Mouse (Mus musculus) forebrain, embryonic 10.5 days (tissue): ENCODE data around the gene Rcor2. TPM values are rescaled to one million over a fixed set of nuclear protein-coding genes. Genes with fewer than 3 reads are reported as not detected.

ENCODE experiments used
- DNase-seq: peaks from one replicate; pipeline ENCODE4 v3.0.0-alpha.2; 2017; ENCODE audit warnings: low spot score; ENCODE audit errors: extremely low spot score
- H3K27ac ChIP-seq: fragments of 300-500 bp; sonication (generic); 2 replicates; pipeline ENCODE4 v1.5.1; 2016; ENCODE audit warnings: mild to moderate bottlenecking
- H3K27me3 ChIP-seq: fragments of 300-500 bp; sonication (generic); 2 replicates; pipeline ENCODE4 v1.6.1; 2016; ENCODE audit warnings: mild to moderate bottlenecking; ENCODE audit not compliant: poor library complexity, severe bottlenecking
- H3K36me3 ChIP-seq: fragments of 300-500 bp; sonication (generic); replicated peaks from 2 replicates; pipeline ENCODE4 v1.6.1; 2016; ENCODE audit warnings: mild to moderate bottlenecking, moderate library complexity
- H3K4me1 ChIP-seq: fragments of 300-500 bp; sonication (generic); 2 replicates; pipeline ENCODE4 v1.6.1; 2016
- H3K4me3 ChIP-seq: fragments of 300-500 bp; sonication (generic); 2 replicates; pipeline ENCODE4 v1.5.1; 2016; ENCODE audit warnings: mild to moderate bottlenecking, moderate library complexity
- H3K9me3 ChIP-seq: fragments of 300-500 bp; sonication (generic); 2 replicates; pipeline ENCODE4 v1.6.1; 2016; ENCODE audit warnings: mild to moderate bottlenecking, moderate library complexity
- WGBS: fragments of 180-500 bp; shearing (Covaris S2); methylation state at CpG from one replicate; pipeline ENCODE4 v1.1.7; 2016; 5-methylcytosine and 5-hydroxymethylcytosine counted together
- polyA plus RNA-seq: library from polyadenylated mRNA; unstranded; fragments of >200 nt; fragmentation: Nextera tagmentation; extraction: Ambion mirVana; gene quantifications from 2 replicates; pipeline ENCODE4 v1.2.1, GENCODE M21; 2016

The Rcor2 gene
- polyA plus RNA-seq, 1 experiment from 2014 or later: 64.0 TPM

DNA sequence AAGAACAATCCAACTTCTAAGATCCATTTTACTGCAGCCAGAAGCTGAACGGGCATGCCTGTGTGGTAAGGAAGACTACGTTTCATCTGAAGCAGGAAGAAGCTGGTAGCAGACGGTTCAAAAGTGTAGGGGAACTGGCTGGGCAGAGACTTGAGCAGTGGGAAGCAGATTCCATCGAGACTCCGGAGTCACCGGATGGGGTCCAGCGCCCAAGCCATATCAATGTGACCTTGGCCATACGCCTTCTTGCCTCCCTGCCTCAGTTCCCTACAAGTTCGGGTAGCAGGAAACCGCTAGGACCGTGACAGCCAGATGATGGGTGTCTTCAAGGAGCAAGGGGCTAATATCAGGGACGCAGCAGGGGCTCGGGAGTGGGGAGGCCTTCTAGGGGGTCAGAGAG is 26.8 kb upstream of the Rcor2 start:
- Histone ChIP-seq H3K27ac (peak overlapping the region; percentile 95), H3K4me3 (peak overlapping the region; percentile 83), H3K9me3 (no peaks in the 10 kb centered on the region), H3K27me3 (peaks cover 14% of the 10 kb centered on the region), H3K4me1 (peaks cover 41% of the 10 kb centered on the region), H3K36me3 (peaks cover 38% of the 10 kb centered on the region)
- WGBS: 7% methylated on average over 13 of the region's 13 CpGs
- peak; percentile 32 for DNase-seq

DNA sequence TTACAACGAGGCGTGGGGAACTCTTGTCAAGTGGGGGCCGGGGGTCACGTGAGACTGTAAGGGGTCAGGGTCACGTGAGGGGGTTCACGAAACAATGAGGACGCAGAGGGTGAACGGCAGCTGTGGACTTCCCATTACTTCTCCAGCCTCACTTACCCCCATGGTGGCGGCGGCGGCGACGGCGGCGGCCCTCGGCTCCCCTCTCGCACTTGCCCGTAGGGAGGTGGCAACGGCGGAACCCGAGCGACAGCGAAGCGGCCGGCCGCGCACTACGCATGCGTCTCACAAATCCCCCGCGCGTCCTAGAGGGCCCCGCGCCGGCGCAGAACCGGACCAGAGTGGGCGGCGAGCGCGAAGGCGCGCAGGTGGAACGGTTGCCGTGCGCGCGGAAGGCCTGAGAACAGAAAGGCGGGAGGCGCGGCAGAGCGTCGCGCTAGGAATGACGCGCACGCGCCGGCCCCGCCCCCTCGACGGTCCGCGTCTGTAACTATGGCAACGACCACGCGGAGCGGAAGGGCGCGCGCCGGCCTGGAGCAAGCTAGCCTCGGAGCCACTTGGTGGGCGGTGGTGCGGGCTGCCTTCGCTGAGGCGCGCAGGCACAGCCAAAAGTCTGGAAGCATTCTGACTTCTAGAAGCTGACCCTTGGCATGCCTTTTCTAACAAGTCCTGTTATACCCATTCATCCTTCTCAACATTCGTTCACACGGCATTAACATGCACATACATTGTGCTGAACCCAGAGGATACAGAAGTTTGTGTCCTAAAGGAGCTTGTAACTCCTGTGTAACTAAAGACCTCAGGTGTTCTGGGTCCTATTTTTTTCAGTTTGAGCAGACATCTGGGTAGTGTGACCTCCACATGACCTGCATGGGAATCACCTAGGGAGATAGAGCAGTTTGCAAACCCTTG is 26.1 kb upstream of the Rcor2 start, which contains the start of gene Naa40:
Naa40 (minus strand) TSS at position 402 of the 909 bp plus-strand sequence.
- Histone ChIP-seq H3K36me3 (peaks cover 32% of the 10 kb centered on the region), H3K27me3 (peaks cover 14% of the 10 kb centered on the region), H3K9me3 (no peaks in the 10 kb centered on the region), H3K4me1 (peaks cover 41% of the 10 kb centered on the region), H3K4me3 (peak within 1 kb of the TSS; percentile 83), H3K27ac (peak within 1 kb of the TSS; percentile 95)
- under 1% methylated on average over 80 of the region's 80 CpGs for WGBS
- DNase-seq: peak; percentile 90

DNA sequence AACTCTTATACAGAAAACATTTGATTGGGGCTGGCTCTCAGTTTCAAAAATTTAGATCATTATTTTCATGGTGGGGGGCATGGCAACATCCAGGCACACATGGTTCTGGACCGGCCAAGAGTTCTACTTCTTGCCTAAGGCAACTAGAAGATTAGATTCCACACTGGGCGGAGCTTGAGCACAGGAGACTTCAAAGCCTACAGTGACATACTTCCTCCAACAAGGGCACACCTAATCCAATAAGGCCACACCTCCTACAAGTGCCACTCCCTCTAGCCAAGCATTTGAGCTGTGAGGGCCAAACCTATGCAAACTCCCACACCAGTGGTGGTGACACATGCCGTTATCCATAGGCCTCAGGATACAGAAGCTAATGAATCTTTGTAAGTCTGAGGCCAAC is 21.1 kb upstream of the Rcor2 start:
- Histone ChIP-seq H3K9me3 (no peaks in the 10 kb centered on the region), H3K36me3 (no peaks in the 10 kb centered on the region), H3K4me3 (no peak overlapping the region), H3K27ac (no peak overlapping the region), H3K4me1 (peaks cover 9% of the 10 kb centered on the region), H3K27me3 (peaks cover 14% of the 10 kb centered on the region)
- no peak for DNase-seq
- 86% methylated on average over 3 of the region's 3 CpGs for WGBS

DNA sequence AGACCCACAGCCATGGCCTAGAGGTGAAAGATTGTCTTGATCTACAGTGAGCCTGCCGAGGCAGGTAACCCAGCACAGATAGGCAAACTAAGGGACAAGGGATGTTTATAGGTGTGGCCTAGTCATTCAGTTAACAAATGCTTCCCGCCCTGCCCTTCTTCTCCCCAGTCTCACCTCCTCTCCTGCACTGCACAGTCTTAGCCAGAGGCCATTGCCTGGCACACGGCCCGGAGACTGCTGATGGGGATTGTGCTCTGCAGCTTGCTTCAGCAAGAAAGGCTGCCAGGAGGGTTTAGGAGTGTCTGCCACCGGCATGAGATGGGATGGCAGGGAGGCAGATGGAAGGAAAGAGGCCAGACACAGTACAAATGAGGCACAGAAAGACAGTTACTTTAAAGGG is 9.2 kb upstream of the Rcor2 start:
- DNase-seq: no peak
- Histone ChIP-seq H3K4me3 (no peak overlapping the region), H3K9me3 (peaks cover 7% of the 10 kb centered on the region; the same call in 1 of the 2 replicates), H3K27ac (no peak overlapping the region), H3K4me1 (no peaks in the 10 kb centered on the region), H3K36me3 (no peaks in the 10 kb centered on the region), H3K27me3 (no peaks in the 10 kb centered on the region)
- 88% methylated on average over 5 of the region's 5 CpGs for WGBS

DNA sequence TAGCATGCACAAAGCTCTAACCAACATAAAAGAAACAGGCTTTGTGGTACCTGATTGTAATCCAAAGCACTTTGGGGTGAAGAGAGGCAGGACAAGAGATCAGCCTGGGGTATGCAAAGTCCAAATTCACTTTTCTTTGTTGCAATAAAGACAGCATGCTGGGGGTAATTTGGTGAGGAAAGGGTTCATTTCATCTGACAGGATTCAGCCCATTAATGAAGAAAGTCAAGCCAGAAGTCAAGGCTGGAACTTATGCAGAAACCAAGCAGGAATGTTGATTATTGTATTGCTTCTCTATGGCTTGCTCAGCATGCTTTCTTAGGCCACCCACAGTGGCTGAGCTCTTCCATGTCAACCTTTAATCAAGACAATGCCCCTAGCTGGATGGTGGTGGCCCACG is 5.6 kb upstream of the Rcor2 start:
- Histone ChIP-seq H3K4me1 (peaks cover 27% of the 10 kb centered on the region), H3K9me3 (peaks cover 7% of the 10 kb centered on the region; the same call in 1 of the 2 replicates), H3K36me3 (no peaks in the 10 kb centered on the region), H3K27me3 (no peaks in the 10 kb centered on the region), H3K4me3 (no peak overlapping the region), H3K27ac (no peak overlapping the region)
- WGBS: 94% methylated on average over 1 of the region's 1 CpGs
- DNase-seq: no peak

DNA sequence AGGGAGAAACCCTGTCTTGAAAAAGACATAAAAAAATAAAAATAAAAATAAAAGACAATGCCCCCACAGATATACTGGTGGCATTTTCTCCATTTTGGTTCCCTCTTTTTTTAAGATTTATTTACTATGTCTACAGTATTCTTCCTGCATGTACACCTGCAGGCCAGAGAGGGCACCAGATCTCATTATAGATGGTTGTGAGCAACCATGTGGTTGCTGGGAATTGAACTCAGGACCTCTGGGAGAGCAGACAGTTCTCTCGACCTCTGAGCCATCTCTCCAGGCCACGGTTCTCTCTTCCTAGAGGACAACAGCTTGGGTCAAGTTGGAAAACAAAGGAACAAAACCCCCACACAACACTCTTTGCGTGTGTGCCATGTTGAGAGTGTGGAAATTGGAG is 5.2 kb upstream of the Rcor2 start:
- H3K4me3 ChIP-seq: no peak overlapping the region
- no peak overlapping the region for H3K27ac ChIP-seq
- peaks cover 7% of the 10 kb centered on the region; the same call in 1 of the 2 replicates for H3K9me3 ChIP-seq
- H3K36me3 ChIP-seq: no peaks in the 10 kb centered on the region
- DNase-seq: no peak
- peaks cover 32% of the 10 kb centered on the region for H3K4me1 ChIP-seq
- 96% methylated on average over 3 of the region's 3 CpGs for WGBS
- no peaks in the 10 kb centered on the region for H3K27me3 ChIP-seq

DNA sequence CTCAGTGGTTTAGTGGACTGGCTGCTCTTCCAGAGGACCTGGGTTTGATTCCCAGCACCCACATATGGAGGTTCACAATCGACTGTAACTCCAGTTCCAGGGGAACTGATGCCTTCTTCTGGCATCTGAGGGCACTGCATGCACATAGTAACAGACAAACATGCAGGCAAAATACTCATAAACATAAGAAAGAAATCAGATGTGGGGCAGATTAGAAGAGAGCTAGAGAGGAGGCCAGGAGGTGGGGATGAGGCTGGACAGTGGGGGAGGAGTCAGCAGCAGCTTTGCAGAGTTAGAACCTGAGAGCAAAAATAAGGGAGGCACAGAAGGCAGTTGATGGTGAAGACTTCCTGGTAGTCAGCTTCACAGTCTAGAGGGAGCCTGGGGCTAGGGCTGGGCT is 4.5 kb upstream of the Rcor2 start:
- Histone ChIP-seq H3K36me3 (no peaks in the 10 kb centered on the region), H3K4me1 (peaks cover 38% of the 10 kb centered on the region), H3K27ac (no peak overlapping the region), H3K9me3 (peaks cover 7% of the 10 kb centered on the region; the same call in 1 of the 2 replicates), H3K4me3 (no peak overlapping the region), H3K27me3 (no peaks in the 10 kb centered on the region)
- DNase-seq: no peak
- 78% methylated on average over 1 of the region's 1 CpGs for WGBS

DNA sequence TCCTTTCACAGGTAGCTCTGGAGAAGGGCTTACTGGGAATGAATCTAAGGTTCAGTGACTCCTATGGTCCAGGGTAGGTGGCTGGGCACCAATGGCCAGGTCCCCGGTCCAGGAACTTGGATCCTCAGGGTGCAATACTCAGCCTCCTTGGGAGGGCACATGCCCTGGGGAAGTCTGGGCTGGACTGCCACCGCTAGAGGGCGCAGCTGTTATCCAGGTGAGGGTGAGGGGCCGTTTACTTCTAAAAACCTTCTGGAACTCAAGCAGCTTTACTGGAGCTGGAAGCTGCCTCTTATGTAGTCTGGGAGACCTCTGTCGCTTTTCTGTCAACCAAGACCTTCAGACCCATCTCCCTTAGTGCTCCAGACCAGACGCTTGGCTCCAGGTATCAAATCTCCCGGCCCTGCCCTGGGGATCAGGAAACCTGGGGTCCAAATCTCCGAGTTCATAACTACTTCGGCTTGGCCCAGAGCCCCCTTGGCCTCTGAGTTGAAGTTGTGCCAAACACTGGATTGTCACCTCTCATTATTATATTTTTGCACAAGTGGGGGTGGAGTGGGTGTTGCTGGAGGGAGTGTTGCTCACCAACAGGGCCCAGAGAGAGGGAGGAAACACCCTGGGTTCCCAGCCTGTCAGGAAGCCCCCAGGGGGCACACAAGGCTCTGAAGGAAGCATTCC is 2.9 kb upstream of the Rcor2 start:
- Histone ChIP-seq H3K9me3 (peaks cover 7% of the 10 kb centered on the region; the same call in 1 of the 2 replicates), H3K36me3 (no peaks in the 10 kb centered on the region), H3K4me3 (peak overlapping the region; percentile 97; the same call in 1 of the 2 replicates), H3K27me3 (no peaks in the 10 kb centered on the region), H3K4me1 (peaks cover 49% of the 10 kb centered on the region), H3K27ac (peak overlapping the region; percentile 100)
- DNase-seq: peak; percentile 81
- 18% methylated on average over 9 of the region's 9 CpGs for WGBS

DNA sequence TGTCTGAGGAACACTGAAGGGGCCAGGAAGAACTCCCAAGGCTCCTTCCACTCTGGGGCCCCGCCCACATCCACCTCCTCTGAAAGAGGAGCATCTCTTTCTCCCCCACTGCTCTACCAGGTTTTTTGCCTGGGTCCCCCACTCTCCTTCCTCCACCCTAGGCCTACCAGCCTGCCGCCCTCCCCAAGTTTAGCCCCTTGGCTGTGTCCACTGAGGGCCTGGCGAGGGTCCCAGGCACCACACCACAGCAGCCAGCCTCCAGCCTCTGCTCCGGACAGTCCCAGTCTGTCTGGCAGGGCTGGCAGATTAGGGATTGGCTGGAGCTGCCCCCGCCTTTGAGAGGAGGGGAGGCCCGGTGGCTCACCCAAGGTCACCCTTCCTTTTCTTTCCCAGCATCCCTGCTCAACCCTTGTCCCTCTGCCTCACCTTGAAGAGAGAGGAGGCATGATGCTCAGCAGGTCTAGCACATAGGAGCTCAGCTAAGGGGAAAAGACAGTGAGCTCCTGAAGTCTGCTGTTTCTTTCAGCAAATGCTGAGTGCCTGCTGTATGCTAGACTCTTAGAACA is 2.3 kb upstream of the Rcor2 start:
- DNase-seq: peak; percentile 57
- WGBS: 9% methylated on average over 6 of the region's 6 CpGs
- H3K27me3 ChIP-seq: no peaks in the 10 kb centered on the region
- peaks cover 7% of the 10 kb centered on the region; the same call in 1 of the 2 replicates for H3K9me3 ChIP-seq
- peaks cover 4% of the 10 kb centered on the region for H3K36me3 ChIP-seq
- H3K4me1 ChIP-seq: peaks cover 55% of the 10 kb centered on the region
- H3K27ac ChIP-seq: peak overlapping the region; percentile 100
- H3K4me3 ChIP-seq: peak overlapping the region; percentile 97

DNA sequence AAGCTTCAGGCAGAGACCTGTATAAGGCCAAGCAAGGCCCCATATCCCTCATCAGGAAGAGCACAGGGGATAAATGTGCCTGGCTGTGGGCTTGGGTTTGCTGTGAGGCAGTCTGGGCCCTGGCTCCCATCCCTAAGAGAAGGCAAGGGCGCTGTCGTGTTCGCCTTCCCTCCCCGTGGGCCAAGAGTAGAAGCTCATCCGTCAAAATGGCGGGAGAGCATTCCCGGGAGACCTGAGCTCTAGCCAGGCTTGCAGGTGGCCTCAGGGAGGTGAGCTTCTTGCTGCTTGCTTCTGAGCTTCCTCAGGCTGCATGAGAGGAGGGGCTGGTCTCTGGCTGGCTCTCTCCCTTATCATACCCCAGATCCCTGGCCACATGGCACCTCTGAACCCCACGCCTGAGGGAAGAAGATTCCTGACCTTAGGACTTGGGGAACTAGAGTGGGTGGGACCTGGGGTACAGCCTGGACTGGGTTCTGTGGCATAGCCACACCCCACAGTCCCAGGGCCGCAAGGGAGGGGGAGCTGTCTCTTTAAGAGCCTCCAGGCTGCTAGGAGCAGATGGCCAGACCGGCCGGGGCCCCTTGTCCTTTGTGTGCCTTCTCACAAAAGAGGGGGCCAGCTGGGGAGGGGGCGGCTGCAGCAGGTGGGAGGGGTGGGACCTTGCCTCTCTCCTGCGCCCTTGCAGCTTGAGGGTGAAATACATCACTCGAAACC is 1.5 kb upstream of the Rcor2 start:
- peak; percentile 83 for DNase-seq
- Histone ChIP-seq H3K9me3 (peaks cover 7% of the 10 kb centered on the region; the same call in 1 of the 2 replicates), H3K4me1 (peaks cover 63% of the 10 kb centered on the region), H3K36me3 (peaks cover 12% of the 10 kb centered on the region), H3K27ac (peak overlapping the region; percentile 100), H3K27me3 (no peaks in the 10 kb centered on the region), H3K4me3 (peak overlapping the region; percentile 97)
- 7% methylated on average over 14 of the region's 14 CpGs for WGBS

DNA sequence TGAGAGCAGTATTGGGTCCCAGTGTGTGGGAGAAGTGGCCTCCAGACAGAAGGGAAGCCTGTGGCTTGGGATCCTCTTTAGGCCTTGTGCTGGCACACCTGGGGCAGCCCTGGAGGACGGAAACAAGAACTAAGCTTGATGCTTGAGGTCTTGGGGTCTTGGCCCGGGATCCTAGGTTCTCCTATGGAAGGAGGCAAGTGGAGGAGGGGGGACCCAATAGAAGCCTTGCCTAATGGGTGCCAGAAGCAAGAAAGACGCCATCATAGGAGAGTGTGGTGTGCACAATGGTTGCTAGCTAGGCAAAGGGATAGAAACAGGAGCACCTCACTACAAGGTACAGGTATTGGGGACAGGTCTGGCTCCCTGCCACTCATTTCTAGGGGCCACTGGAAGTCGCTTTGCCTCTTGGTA is 699 bp upstream of the Rcor2 start:
- peaks cover 71% of the 10 kb centered on the region for H3K4me1 ChIP-seq
- H3K27me3 ChIP-seq: no peaks in the 10 kb centered on the region
- peak overlapping the region; percentile 97 for H3K4me3 ChIP-seq
- H3K27ac ChIP-seq: peak overlapping the region; percentile 100
- WGBS: 20% methylated on average over 4 of the region's 4 CpGs
- DNase-seq: peak; percentile 59
- peaks cover 20% of the 10 kb centered on the region for H3K36me3 ChIP-seq
- peaks cover 7% of the 10 kb centered on the region; the same call in 1 of the 2 replicates for H3K9me3 ChIP-seq
